Mouse (Mus musculus): ENCODE results near the gene Vamp1. TPM values are rescaled to one million over a fixed set of nuclear protein-coding genes. Genes with fewer than 3 reads are reported as not detected.
A peak's percentile ranks its signal among the peaks of the same experiment; 100 is the strongest.

The Vamp1 gene
- total RNA-seq, 2 experiments from 2014 or later = 10.7 to 11.3 TPM

DNA sequence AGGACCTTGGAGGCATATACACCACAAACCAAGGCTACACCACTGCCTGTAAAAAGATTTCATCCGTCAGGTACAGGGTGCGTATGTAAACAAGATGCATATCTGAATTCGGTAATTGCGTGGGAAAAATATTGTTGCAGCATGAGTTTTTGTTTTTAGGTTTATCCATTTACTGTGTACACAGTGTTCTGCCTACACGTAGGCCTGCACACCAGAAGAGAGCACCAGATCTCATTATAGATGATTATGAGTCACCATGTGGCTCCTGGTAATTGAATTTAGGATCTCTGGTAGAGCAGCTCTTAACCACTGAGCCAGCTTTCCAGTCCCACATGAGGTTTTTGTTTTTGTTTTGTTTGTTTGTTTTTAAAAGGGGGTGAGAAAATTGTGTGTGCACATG lies 18.2 kb upstream of the Vamp1 start:
- intact Hi-C loops (cut with DNase I; ENCODE audit: low total_unique reads) = no loop called here

DNA sequence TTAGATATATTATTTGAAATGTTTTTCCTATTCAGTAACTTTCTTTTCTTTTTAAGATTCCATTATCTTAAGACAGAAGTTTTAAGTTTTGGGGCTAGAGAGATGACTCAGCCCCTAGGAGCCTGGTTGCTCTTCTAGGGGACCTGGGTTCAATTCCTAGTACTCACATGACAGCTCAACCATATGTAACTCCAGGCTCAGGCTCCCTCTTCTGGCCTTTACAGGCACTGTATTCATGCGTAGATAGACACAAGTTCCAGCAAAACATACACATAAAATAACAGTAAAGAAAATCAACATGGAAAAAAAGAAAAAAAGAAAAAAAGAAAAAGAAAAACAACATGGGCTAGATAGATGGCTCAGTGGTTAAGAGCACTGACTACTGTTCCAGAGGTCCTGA lies 4.9 kb upstream of the Vamp1 start:
- DNase-seq = no peak
- intact Hi-C loops (cut with DNase I; ENCODE audit: low total_unique reads) = loop anchor here (10.0 kb wide), 1 partner anchor 154 kb away; no protein-coding TSS in a partner anchor

More for the DNA sequence above, 18.2 kb upstream of the Vamp1 start:
- no peak for DNase-seq

DNA sequence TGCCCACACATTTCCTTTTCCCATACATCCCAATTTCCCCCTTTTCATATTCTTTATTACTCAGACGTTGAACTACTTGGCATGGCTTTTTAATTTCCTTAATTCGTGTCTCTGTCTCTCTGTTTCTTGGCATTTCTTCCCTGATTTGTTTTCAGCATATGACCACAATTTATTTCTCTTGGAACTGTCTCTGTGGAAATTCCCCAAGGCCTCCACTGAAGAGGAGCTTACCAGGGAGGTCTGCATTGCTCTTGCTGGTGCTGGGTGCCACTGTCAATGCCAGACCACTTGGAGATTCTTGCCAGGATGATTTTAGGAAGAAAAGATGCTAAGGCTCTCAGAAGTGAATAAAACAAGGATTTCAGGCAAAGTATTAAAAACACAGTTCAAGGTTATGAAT lies 2.7 kb upstream of the Vamp1 start:
- intact Hi-C loops (cut with DNase I; ENCODE audit: low total_unique reads) = loop anchor here (10.0 kb wide), 1 partner anchor 152 kb away; no protein-coding TSS in a partner anchor
- DNase-seq = no peak

DNA sequence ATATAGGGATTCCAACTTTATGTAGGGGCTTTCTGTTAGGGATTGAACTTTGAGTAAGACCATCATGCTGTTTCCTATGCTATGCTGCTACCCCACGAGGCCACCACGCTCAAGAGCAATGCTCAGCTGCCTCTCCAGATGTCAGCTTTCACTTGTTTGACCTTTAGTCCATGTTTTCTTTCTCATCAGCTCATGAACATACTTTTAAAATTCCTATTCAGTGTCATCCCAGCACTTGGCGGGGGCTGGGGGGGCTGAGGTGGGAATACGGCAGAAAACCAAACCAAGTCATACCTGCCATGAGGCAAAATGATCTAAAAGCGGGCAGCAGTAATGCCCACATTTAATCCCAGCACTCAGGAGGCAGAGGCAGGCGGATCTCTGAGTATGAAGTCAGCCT lies 2.2 kb upstream of the Vamp1 start:
- DNase-seq = no peak
- intact Hi-C loops (cut with DNase I; ENCODE audit: low total_unique reads) = loop anchor here (10.0 kb wide), 1 partner anchor 152 kb away; no protein-coding TSS in a partner anchor

DNA sequence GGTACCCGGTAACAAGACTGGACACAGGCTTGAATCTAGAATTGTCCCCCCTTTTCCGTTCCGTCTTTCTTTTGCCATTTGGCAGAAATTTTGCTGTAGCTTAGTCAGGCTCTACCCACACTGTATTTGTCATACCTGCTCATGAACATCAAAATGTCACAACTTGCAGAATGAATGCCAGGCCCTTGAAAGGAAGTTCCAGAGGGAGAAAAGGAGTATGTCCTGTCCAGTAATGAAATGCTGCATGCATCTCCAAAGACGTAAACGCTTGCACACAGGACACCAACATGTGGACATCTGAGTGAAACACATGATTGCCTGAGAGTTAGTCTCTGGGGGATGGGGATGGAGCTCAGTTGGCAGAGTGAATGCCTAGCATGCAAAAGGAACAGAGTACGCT lies 1.6 kb upstream of the Vamp1 start:
- intact Hi-C loops (cut with DNase I; ENCODE audit: low total_unique reads) = loop anchor here (10.0 kb wide), 1 partner anchor 151 kb away; no protein-coding TSS in a partner anchor
- DNase-seq = no peak

DNA sequence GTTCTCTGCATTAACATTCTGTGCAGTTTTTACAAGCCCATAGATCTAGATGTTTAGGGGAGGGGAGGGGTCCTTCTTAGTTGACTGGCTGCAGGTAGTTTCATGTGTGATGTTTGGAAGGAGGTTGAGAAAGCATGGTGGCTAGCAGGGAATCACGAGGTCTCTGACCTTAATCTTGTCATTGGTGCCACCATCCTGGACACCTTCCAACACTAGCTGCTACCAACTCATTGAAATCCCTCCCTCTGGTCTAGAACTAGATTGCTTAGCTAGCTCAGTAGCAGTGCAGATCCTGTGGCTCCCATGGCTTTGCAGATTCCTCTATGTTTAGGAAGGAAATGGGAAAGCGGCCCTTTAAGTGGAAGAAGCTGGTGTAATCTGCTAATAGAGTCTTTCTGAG lies 1.5 kb downstream of the Vamp1 start:
- intact Hi-C loops (cut with DNase I; ENCODE audit: low total_unique reads) = loop anchor here (10.0 kb wide), 1 partner anchor 148 kb away; no protein-coding TSS in a partner anchor
- no peak for DNase-seq

DNA sequence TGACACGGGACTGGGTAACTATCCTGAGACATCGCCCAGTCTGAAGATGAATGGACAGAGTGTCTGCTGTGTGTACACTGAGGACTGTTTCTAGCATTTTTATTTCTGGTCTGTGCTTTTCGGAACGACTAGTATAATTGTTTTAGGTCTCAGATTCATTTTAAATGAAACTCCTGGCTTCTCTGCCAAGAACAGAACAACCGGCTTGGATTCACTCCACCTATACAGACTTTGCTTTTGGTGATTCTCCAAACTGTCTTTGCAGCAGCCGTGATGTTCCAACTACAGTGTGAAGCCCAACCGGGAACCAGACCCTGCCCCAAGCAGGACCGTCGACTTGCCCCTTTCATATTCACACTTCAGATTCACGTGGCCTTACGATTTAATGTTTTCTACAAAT lies 2.5 kb downstream of the Vamp1 start:
- intact Hi-C loops (cut with DNase I; ENCODE audit: low total_unique reads) = loop anchor here (10.0 kb wide), 1 partner anchor 147 kb away; no protein-coding TSS in a partner anchor

DNA sequence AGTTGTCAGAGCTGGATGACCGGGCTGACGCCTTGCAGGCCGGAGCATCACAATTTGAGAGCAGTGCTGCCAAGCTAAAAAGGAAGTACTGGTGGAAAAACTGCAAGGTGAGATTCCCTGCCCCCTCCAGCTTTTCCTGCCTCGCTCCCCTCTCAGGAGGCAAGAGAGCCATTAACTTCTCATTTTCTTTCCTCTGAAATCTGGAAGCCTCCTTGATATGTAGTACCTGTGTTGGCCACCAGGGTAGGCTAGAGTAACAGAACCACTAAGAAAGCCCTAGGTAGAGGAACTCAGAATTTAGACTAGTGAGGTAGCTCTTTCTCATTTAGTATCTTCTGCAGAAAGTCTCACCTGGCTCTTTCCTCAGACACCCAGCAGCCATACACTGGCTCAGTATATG lies 3.6 kb downstream of the Vamp1 start:
- intact Hi-C loops (cut with DNase I; ENCODE audit: low total_unique reads) = loop anchor here (10.0 kb wide), 1 partner anchor 146 kb away; no protein-coding TSS in a partner anchor
- peak; percentile 39 for DNase-seq

More for the DNA sequence above, 2.5 kb downstream of the Vamp1 start:
- no peak for DNase-seq

DNA sequence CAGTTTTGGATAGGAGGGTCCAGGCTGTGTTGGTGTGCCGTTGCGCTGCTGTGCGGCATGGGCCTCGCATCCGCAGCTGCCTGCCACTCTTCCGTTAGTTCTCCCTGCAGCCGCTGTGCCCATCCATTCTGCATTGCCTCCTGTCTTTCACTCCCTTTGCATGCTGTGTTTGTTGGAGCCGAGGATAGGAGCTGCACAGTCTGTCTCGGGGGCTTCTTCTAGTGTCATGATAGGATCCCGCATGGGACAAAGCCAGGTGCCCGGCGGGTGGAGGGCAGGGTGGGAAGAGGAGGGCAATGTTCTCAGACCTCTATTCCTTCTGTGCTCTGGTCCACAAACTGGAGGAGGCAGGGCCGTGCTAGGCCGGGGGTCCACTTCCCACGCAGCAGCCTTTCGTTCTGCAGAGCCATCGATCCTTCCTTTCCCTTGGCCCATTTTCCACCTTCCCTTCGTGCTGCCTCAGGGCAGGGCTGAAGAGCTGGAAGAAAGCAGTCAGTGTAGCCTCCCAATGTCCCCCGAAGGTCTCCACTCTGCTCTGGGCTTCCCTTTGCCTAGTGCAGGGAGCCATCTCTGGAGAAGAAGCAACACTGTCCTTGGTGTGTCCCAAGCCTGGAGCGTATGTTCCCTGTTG lies 5.9 kb downstream of the Vamp1 start:
- intact Hi-C loops (cut with DNase I; ENCODE audit: low total_unique reads) = loop anchor here (5.0 kb wide), 1 partner anchor 46 kb away; no protein-coding TSS in a partner anchor
- DNase-seq = no peak

DNA sequence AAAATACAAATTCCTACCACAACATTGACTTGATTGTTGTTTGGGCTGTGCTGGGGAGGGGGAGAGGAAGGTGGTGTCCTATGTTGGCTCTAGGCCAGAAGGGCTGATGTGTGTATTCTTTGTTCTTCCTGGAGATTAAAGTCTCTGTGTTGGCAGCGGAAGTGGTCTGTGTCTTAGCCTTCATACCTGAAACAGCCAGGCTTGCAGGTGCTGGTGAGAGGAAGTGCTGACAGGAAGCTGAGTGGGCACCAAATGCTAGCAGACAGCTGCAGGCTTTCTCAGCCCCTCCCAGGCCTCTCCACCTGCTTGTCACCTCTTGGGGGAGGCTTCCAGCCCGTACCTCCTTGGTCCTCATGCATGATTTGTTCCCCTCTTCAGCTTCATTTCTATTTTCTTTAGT lies 6.8 kb downstream of the Vamp1 start:
- intact Hi-C loops (cut with DNase I; ENCODE audit: low total_unique reads) = loop anchor here (5.0 kb wide), 1 partner anchor 45 kb away; no protein-coding TSS in a partner anchor

DNA sequence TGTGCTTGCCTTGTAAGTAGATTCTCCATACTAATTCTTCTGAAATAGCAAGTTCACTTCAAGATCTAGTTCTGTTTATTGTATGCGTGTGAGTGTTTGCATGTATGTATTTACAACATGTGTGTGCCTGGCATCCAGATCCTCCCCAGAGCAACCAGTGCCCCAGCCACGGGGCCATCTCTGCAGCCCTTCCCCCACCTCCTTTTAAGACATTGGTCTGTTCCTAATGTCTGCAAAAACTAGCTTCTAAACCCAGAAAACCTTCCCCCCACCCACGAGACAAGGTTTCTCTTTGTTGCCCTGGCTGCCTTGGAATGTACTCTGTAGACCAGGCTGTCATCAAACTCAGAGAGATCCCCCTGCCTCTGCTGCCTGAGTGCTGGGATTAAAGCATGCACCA lies 7.2 kb downstream of the Vamp1 start:
- DNase-seq = no peak
- intact Hi-C loops (cut with DNase I; ENCODE audit: low total_unique reads) = loop anchor here (5.0 kb wide), 1 partner anchor 45 kb away; no protein-coding TSS in a partner anchor

More for the DNA sequence above, 6.8 kb downstream of the Vamp1 start:
- DNase-seq = no peak

DNA sequence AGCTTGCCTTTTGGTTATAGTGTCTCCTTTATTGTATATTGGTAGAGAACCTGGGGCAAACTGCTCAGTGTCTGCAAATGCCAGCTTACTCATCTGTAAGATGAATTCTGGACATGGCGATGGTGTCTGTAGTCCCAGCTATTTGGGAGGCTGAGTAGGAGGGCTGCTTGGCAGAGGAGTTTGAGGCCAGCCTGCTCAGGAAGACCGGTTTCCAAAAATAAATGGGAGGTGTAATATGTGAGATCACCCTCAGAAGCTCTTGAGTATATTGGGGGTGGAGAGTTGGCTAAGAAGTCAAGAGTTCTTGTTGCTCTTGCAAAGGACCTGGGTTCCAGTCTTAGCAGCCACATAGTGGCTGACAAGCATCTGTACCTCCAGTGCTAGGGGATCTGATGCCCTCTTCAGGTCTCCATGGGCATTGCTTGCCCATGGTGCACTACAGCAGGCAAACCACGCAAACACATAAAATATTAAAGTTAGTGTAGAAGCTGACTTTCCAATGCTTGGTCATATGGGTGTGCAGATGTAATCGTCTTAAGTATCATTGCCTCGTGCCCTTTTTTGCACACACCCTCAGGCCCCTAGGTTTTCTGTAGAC lies 10.3 kb downstream of the Vamp1 start:
- intact Hi-C loops (cut with DNase I; ENCODE audit: low total_unique reads) = no loop called here
- no peak for DNase-seq

DNA sequence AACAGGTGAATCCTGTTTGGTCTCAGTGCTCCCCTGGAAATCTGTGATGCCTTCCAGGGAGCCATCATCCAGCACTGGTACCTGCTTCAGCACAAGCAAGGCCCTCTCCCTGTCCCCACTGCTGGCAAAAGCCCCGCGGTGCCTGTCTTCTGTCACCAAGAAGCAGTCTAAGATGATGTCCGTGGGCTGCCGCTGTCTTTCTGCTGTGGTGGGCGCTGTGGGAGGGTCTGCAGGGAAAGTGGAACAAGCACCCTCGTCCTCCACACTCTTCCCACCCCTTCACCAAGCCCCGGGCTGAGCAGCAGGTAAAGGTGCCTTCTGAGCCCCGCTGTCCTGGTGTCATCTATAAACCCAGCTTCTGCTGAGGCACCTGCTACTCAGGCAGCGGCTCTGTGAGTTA lies 15.2 kb downstream of the Vamp1 start:
- no peak for DNase-seq
- intact Hi-C loops (cut with DNase I; ENCODE audit: low total_unique reads) = no loop called here

DNA sequence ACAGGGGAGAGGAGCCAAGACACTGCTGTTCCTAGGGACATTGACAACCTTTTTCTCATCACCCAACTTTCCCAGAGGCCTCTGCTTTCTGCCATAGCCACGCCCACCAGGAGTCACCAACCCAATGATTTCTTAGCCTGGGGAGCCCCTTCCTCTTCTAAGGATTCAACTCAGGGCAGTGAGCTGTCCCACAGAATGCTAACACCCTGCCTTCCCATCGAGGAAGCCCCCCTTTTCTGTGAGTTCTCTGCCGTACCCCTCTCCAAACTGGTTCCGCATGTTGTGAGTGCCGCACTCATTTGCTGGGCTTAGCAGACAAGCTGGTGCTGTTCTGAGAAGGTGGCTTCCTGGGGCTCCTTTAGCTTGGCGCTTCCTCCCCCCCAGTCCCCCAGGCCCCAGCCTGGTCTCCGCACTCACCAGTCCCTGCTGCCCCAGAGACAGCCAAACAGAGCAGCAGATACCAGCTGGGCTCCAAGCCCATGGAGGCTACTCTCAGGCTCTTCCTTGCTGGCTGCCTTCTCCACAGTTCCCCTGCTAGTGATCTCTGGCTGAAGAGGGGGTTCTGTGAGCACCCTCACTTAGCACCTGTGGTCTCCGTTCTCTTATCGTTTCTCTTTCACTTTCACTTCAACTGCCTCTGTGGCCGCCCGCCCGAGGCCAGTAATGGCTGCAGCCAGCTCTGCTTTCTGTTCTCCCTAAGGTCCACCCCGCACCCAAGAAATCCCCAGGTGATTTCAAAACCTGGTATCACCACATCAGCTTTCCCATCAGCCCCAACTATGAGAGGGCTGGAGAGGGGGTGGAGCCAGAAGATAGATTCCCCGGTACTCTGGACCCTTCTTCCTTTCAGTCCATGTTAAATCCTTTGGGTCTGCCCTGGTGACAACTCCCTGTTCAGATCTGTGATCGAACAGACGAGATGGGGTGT lies 16.0 kb downstream of the Vamp1 start, which contains the start of gene Tapbpl:
TSS of gene Tapbpl (minus strand) at position 744 of the 928 bp plus-strand sequence.
- peak; percentile 57 for DNase-seq

DNA sequence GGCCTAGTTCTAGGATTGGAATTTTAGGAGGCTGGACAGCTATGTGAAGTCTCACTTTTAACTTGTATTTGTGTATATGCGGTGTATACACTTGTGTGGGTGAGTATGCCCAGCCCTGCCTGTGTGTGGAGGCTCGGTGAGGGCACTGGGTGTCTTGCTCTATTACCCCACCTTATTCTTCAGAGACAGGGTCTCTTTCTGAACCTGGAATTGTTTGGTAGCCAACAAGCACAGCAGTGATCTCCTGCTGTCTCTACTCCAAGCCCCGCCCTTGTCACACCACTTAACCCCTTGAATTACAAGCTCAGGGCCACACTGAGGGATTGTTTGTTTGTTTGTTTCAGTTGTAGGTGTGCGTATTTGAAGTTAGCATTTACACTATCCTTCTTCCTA lies 16.7 kb downstream of the Vamp1 start:
- intact Hi-C loops (cut with DNase I; ENCODE audit: low total_unique reads) = no loop called here
- DNase-seq = no peak

More for the DNA sequence above, 16.0 kb downstream of the Vamp1 start, which contains the start of gene Tapbpl:
- intact Hi-C loops (cut with DNase I; ENCODE audit: low total_unique reads) = no loop called here

DNA sequence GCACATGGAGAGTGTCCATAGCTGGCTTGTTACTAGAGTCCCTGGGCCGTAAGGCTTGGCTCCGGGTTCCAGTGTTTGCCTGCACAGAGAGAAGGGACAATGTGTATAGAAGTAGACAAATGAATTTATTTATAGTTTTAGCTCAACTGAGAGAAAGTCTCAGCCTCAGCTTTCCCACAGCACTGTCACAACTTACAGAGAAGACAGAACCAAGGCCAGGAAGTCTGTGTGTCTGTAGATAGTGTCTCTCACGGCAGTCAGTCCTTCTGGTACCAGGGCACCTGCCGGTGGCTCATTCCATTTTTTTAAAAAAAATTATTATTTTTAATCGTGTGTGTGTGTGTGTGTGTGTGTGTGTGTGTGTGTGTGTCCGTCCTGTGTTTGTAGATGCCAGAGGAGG lies 17.2 kb downstream of the Vamp1 start:
- DNase-seq = no peak
- intact Hi-C loops (cut with DNase I; ENCODE audit: low total_unique reads) = no loop called here

DNA sequence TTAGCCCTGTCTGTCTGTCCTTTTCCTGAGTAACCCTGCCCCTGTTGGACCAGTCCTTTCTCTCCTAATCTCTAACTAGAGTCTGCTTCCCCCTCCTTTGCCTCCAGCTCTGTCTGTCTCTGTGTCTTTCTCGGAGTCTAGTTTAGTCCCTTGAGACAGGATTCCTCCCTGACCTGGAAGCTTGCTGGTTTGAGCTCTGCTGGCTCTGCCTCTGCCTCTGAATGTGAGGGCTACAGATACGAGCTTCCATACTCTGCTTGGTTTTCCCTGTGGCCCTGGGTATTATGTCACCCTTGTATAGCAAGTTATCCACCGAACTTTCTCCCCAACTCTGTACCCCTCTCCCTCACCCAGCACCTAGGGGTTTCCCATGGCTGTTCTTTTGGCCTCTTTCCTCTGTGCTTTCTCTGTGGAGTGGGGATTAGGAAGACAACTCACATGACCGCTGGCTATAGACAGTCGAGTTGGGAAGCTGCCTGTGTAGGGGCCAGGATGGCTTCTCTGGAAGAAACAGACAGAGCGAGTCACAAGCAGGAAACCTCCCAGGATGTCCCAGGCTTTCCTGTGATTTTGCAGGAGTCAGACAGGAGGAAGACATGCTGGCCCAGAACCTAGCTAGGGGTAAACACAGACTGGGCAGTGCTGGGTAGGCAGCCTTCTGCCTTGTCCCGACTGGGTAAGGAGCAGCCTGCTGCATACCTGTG lies 18.6 kb downstream of the Vamp1 start:
- no peak for DNase-seq
- intact Hi-C loops (cut with DNase I; ENCODE audit: low total_unique reads) = no loop called here

DNA sequence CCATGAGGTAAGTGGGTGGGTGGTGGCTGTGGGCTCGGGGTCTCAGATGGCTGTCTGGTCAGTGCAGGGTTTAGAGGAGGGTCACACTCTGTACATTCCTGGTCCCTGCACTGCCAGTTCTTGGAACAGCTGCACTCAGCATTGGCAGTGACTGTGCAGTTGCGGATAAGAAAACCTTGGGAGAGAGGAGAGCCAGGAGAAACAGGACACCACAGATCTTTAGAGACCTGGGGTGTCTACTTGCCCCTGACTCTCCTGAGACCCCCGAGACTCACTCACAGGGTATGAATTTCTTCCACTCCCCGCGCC lies 19.1 kb downstream of the Vamp1 start:
- intact Hi-C loops (cut with DNase I; ENCODE audit: low total_unique reads) = no loop called here
- DNase-seq = no peak

DNA sequence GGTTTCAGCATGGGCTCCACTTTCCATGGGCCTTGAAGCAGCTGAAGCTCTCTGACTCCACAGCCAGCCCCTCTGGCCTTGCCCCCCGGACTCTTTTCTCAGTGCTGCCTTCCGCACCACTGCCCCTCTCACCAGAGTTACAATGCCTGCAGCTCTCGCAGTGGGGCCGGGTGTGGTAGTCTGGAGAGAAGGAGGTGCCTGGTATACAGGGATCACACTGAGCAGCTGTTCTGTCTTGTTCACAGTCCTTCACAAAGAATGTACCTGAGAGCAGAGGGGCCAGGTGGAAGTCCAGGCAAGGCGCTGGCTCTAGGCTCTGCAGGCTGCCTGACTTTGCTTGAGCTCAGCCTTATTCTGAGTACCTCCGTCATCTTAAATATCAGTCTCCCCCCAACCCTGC lies 21.0 kb downstream of the Vamp1 start:
- no peak for DNase-seq
- intact Hi-C loops (cut with DNase I; ENCODE audit: low total_unique reads) = no loop called here

All from gastrocnemius, postnatal 14 days (tissue).